Mouse (Mus musculus) brain, embryonic 14.5 days (tissue): ENCODE data around the gene Atad3a.

ENCODE experiments used
- CTCF ChIP-seq: fragments of 200-500 bp; IDR thresholded peaks from 2 replicates; pipeline ENCODE4 v1.5.1; 2012; ENCODE audit warnings: inconsistent platforms, mild to moderate bottlenecking, moderate library complexity, borderline replicate concordance; ENCODE audit not compliant: insufficient read depth, insufficient read length; ENCODE audit errors: extremely low read depth
- POLR2A ChIP-seq: fragments of 200-500 bp; IDR thresholded peaks from 2 replicates; pipeline ENCODE4 v1.6.1; 2012; ENCODE audit warnings: mild to moderate bottlenecking, inconsistent platforms, borderline replicate concordance; ENCODE audit not compliant: poor library complexity, insufficient read depth, insufficient read length, severe bottlenecking; ENCODE audit errors: extremely low read depth

DNA sequence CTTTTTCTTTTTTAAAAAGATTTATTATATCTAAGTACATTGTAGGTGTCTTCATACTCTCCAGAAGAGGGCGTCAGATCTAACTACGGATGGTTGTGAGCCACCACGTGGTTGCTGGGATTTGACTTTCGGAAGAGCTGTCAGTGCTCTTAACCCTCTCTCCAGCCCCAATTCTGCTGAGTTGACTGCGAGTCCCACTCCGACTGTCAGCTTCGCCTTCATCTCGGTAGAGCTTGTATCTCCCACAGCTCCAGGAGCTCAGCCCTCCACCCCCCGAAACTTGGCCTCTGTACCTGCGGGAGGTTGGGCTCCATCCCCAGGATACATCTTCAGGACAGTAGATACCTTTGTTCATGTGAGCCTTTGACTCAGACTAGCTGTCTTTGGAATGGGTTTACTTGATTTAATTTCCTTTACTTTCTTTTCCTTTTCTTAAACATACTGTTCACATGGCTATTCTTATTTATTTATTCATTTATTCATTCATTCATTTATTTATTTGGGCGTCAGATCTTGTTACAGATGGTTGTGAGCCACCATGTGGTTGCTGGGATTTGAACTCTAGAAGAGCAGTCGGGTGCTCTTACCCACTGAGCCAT, 41.9 kb upstream of the Atad3a start, which contains the start of gene Mrpl20:
- TF ChIP-seq POLR2A (no peak), CTCF (no peak)
